Mouse (Mus musculus): ENCODE results near the gene Abcb1b. TPM values are rescaled to one million over a fixed set of nuclear protein-coding genes. Genes with fewer than 3 reads are reported as not detected.

The Abcb1b gene
- total and polyA plus RNA-seq, 2 experiments: 0.23 to 1.1 TPM

GRCm38 (mm10) chr5:8868019-8868418 is 70.1 kb downstream of the Abcb1b start:
- H3K27ac ChIP-seq (replicated peaks; ENCODE audit: insufficient read depth, low read depth, low read length): no peak overlapping the region
- no peaks in the 10 kb centered on the region for H3K36me3 ChIP-seq (ENCODE audit: control insufficient read depth, insufficient read depth, low read length)
- H3K27me3 ChIP-seq (ENCODE audit: control insufficient read depth, insufficient read depth, low read length): no peaks in the 10 kb centered on the region
- DNase-seq (ENCODE audit: extremely low read depth, low read depth, low spot score): peak; percentile 70
- no peak overlapping the region for H3K9ac ChIP-seq (ENCODE audit: low read depth, low read length)
- peaks cover 10% of the 10 kb centered on the region for H3K4me1 ChIP-seq (ENCODE audit: control insufficient read depth, insufficient read depth, low read length)
- no peaks in the 10 kb centered on the region for H3K79me2 ChIP-seq (ENCODE audit: control insufficient read depth, insufficient read depth, low read length)
- WGBS: 5% methylated on average over 1 of the region's 1 CpGs
- no peak overlapping the region for H3K4me3 ChIP-seq (ENCODE audit: insufficient read depth, low read depth, low read length)
- TF ChIP-seq CTCF (IDR thresholded peaks at IDR 0.05; ENCODE audit: low read depth, low read length): peak; percentile 66
- TF ChIP-seq POLR2A (IDR thresholded peaks at IDR 0.05; ENCODE audit: extremely low read depth, insufficient read depth, low read length): no peak

- WGBS: 28% methylated on average over 6 of the region's 6 CpGs
- H3K9ac ChIP-seq (ENCODE audit: low read depth, low read length): no peak overlapping the region; the same call in 1 of the 2 replicates
- DNase-seq (ENCODE audit: extremely low read depth, low read depth, low spot score): peak; percentile 99
- no peak overlapping the region for H3K4me3 ChIP-seq (ENCODE audit: insufficient read depth, low read depth, low read length)
- no peaks in the 10 kb centered on the region for H3K79me2 ChIP-seq (ENCODE audit: control insufficient read depth, insufficient read depth, low read length)
- H3K27ac ChIP-seq (replicated peaks; ENCODE audit: insufficient read depth, low read depth, low read length): peak overlapping the region; percentile 76
- H3K27me3 ChIP-seq (ENCODE audit: control insufficient read depth, insufficient read depth, low read length): no peaks in the 10 kb centered on the region
- H3K36me3 ChIP-seq (ENCODE audit: control insufficient read depth, insufficient read depth, low read length): no peaks in the 10 kb centered on the region
- no peak for TF ChIP-seq POLR2A (IDR thresholded peaks at IDR 0.05; ENCODE audit: extremely low read depth, insufficient read depth, low read length)
- TF ChIP-seq CTCF (IDR thresholded peaks at IDR 0.05; ENCODE audit: low read depth, low read length): no peak
- peaks cover 15% of the 10 kb centered on the region for H3K4me1 ChIP-seq (ENCODE audit: control insufficient read depth, insufficient read depth, low read length)
Observed at GRCm38 (mm10) chr5:8872979-8873915, 75.3 kb downstream of the Abcb1b start.

GRCm38 (mm10) chr5:8877086-8877485 is 79.1 kb downstream of the Abcb1b start:
- Histone ChIP-seq H3K4me1 (ENCODE audit: control insufficient read depth, insufficient read depth, low read length) (peaks cover 13% of the 10 kb centered on the region), H3K27ac (replicated peaks; ENCODE audit: insufficient read depth, low read depth, low read length) (no peak overlapping the region; the same call in 1 of the 2 replicates), H3K27me3 (ENCODE audit: control insufficient read depth, insufficient read depth, low read length) (no peaks in the 10 kb centered on the region), H3K4me3 (ENCODE audit: insufficient read depth, low read depth, low read length) (no peak overlapping the region), H3K36me3 (ENCODE audit: control insufficient read depth, insufficient read depth, low read length) (no peaks in the 10 kb centered on the region), H3K9ac (ENCODE audit: low read depth, low read length) (no peak overlapping the region), H3K79me2 (ENCODE audit: control insufficient read depth, insufficient read depth, low read length) (no peaks in the 10 kb centered on the region)
- DNase-seq (ENCODE audit: extremely low read depth, low read depth, low spot score): peak; percentile 66
- 11% methylated on average over 2 of the region's 2 CpGs for WGBS
- TF ChIP-seq CTCF (IDR thresholded peaks at IDR 0.05; ENCODE audit: low read depth, low read length): no peak
- TF ChIP-seq POLR2A (IDR thresholded peaks at IDR 0.05; ENCODE audit: extremely low read depth, insufficient read depth, low read length): no peak

GRCm38 (mm10) chr5:8877800-8878199 is 79.9 kb downstream of the Abcb1b start:
- H3K9ac ChIP-seq (ENCODE audit: low read depth, low read length): no peak overlapping the region
- 70% methylated on average over 5 of the region's 5 CpGs for WGBS

GRCm38 (mm10) chr5:8885837-8886236 is 87.9 kb downstream of the Abcb1b start:
- no peaks in the 10 kb centered on the region for H3K79me2 ChIP-seq (ENCODE audit: control insufficient read depth, insufficient read depth, low read length)
- TF ChIP-seq POLR2A (IDR thresholded peaks at IDR 0.05; ENCODE audit: extremely low read depth, insufficient read depth, low read length): no peak
- no peak for TF ChIP-seq CTCF (IDR thresholded peaks at IDR 0.05; ENCODE audit: low read depth, low read length)
- no peak overlapping the region for H3K4me3 ChIP-seq (ENCODE audit: insufficient read depth, low read depth, low read length)
- H3K27ac ChIP-seq (replicated peaks; ENCODE audit: insufficient read depth, low read depth, low read length): peak overlapping the region; percentile 47
- no peaks in the 10 kb centered on the region for H3K36me3 ChIP-seq (ENCODE audit: control insufficient read depth, insufficient read depth, low read length)
- H3K4me1 ChIP-seq (ENCODE audit: control insufficient read depth, insufficient read depth, low read length): peaks cover 2% of the 10 kb centered on the region; the same call in 1 of the 2 replicates
- 26% methylated on average over 2 of the region's 2 CpGs for WGBS
- H3K9ac ChIP-seq (ENCODE audit: low read depth, low read length): no peak overlapping the region
- DNase-seq (ENCODE audit: extremely low read depth, low read depth, low spot score): peak; percentile 90
- no peaks in the 10 kb centered on the region for H3K27me3 ChIP-seq (ENCODE audit: control insufficient read depth, insufficient read depth, low read length)

More at GRCm38 (mm10) chr5:8877800-8878199, 79.9 kb downstream of the Abcb1b start:
- no peak overlapping the region for H3K4me3 ChIP-seq (ENCODE audit: insufficient read depth, low read depth, low read length)
- H3K27ac ChIP-seq (replicated peaks; ENCODE audit: insufficient read depth, low read depth, low read length): no peak overlapping the region
- DNase-seq (ENCODE audit: extremely low read depth, low read depth, low spot score): no peak
- H3K4me1 ChIP-seq (ENCODE audit: control insufficient read depth, insufficient read depth, low read length): peaks cover 7% of the 10 kb centered on the region
- no peaks in the 10 kb centered on the region for H3K27me3 ChIP-seq (ENCODE audit: control insufficient read depth, insufficient read depth, low read length)
- H3K79me2 ChIP-seq (ENCODE audit: control insufficient read depth, insufficient read depth, low read length): no peaks in the 10 kb centered on the region
- TF ChIP-seq CTCF (IDR thresholded peaks at IDR 0.05; ENCODE audit: low read depth, low read length) (no peak), POLR2A (IDR thresholded peaks at IDR 0.05; ENCODE audit: extremely low read depth, insufficient read depth, low read length) (no peak)
- H3K36me3 ChIP-seq (ENCODE audit: control insufficient read depth, insufficient read depth, low read length): no peaks in the 10 kb centered on the region
